Mouse (Mus musculus) ES-E14 (cell line): Measurements from ENCODE around the gene Gm12166.

Source experiments
- CHD2 ChIP-seq: IDR thresholded peaks from 2 replicates; pipeline ENCODE4 v1.6.1; 2014; ENCODE audit warnings: mild to moderate bottlenecking, low read depth, low read length, inconsistent platforms
- MAFK ChIP-seq: IDR thresholded peaks from 2 replicates; pipeline ENCODE4 v1.6.1; 2014; ENCODE audit warnings: mild to moderate bottlenecking, low read depth, low read length, inconsistent platforms; ENCODE audit not compliant: insufficient read depth

DNA sequence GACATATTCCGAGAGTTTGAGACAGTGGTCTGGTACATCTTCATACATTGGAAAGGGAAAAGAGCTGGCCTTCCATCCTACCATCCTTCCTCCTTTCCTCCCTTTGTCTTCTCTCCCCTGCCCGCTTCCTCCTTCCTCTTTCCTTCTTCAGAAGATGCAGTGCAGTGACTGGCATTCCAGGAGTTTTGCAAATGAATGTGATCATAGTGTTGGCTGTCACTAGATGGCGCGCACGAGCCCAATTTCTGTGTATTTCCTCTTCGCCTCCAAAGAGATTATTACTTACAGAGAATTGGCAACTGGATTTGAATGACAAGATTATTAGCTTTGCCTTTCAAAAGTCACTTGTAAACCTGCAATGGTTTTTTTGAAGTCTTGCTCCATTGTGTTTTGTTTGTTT lies 36.1 kb downstream of the Gm12166 start:
- no peak for TF ChIP-seq CHD2
- TF ChIP-seq MAFK = no peak
